Mouse (Mus musculus): ENCODE data around the gene Adam12. TPM values are rescaled to one million over a fixed set of nuclear protein-coding genes. Genes with fewer than 3 reads are reported as not detected.
"Not testable (repeated sequence)": the region's sequence is repeated elsewhere in the genome, so short reads cannot be mapped to it uniquely, and the experiment has no call there.

Adam12 gene
- polyA plus RNA-seq, 1 experiment = 0.58 TPM

- DNase-seq (ENCODE audit: low read depth in 1 of 2, low spot score in 2 of 2) = no peak
- no peaks in the 10 kb centered on the region for H3K4me1 ChIP-seq (ENCODE audit: control insufficient read depth, insufficient read depth, insufficient read length)
- WGBS = 87% methylated on average over 19 of the region's 19 CpGs
- H3K36me3 ChIP-seq (ENCODE audit: control insufficient read depth, insufficient read depth, low read length) = no peaks in the 10 kb centered on the region
- H3K27me3 ChIP-seq (ENCODE audit: control insufficient read depth, insufficient read depth, low read length) = no peaks in the 10 kb centered on the region
- H3K27ac ChIP-seq (ENCODE audit: insufficient read depth, low read length) = no peak overlapping the region
- no peak overlapping the region for H3K4me3 ChIP-seq (ENCODE audit: extremely low read depth, insufficient read depth, insufficient read length)
- no peak for TF ChIP-seq POLR2A (IDR thresholded peaks at IDR 0.05; ENCODE audit: low read depth, low read length)
- no peak for TF ChIP-seq CTCF (IDR thresholded peaks at IDR 0.05; ENCODE audit: extremely low read depth, insufficient read depth, insufficient read length, insufficient replicate concordance)
Measured at GRCm38 (mm10) chr7:133888926-133889920, 342.7 kb downstream of the Adam12 start.

GRCm38 (mm10) chr7:133884759-133885431 lies 347.1 kb downstream of the Adam12 start:
- H3K4me1 ChIP-seq (ENCODE audit: control insufficient read depth, insufficient read depth, insufficient read length); H3K4me3 ChIP-seq (ENCODE audit: extremely low read depth, insufficient read depth, insufficient read length); H3K36me3 ChIP-seq (ENCODE audit: control insufficient read depth, insufficient read depth, low read length); DNase-seq (ENCODE audit: low read depth in 1 of 2, low spot score in 2 of 2); H3K27ac ChIP-seq (ENCODE audit: insufficient read depth, low read length); H3K27me3 ChIP-seq (ENCODE audit: control insufficient read depth, insufficient read depth, low read length): not testable (repeated sequence)
- 88% methylated on average over 5 of the region's 9 CpGs for WGBS

- H3K4me3 ChIP-seq (ENCODE audit: extremely low read depth, insufficient read depth, insufficient read length) = no peak overlapping the region
- H3K4me1 ChIP-seq (ENCODE audit: control insufficient read depth, insufficient read depth, insufficient read length) = no peaks in the 10 kb centered on the region
- no peak for DNase-seq (ENCODE audit: low read depth in 1 of 2, low spot score in 2 of 2)
- no peak for TF ChIP-seq CTCF (IDR thresholded peaks at IDR 0.05; ENCODE audit: extremely low read depth, insufficient read depth, insufficient read length, insufficient replicate concordance)
- no peak for TF ChIP-seq POLR2A (IDR thresholded peaks at IDR 0.05; ENCODE audit: low read depth, low read length)
- 94% methylated on average over 8 of the region's 8 CpGs for WGBS
- no peaks in the 10 kb centered on the region for H3K27me3 ChIP-seq (ENCODE audit: control insufficient read depth, insufficient read depth, low read length)
- H3K36me3 ChIP-seq (ENCODE audit: control insufficient read depth, insufficient read depth, low read length) = no peaks in the 10 kb centered on the region
- H3K27ac ChIP-seq (ENCODE audit: insufficient read depth, low read length) = no peak overlapping the region
Measured at GRCm38 (mm10) chr7:133879761-133880160, 352.2 kb downstream of the Adam12 start.

- no peak overlapping the region for H3K27ac ChIP-seq (ENCODE audit: insufficient read depth, low read length)
- no peak overlapping the region for H3K4me3 ChIP-seq (ENCODE audit: extremely low read depth, insufficient read depth, insufficient read length)
- DNase-seq (ENCODE audit: low read depth in 1 of 2, low spot score in 2 of 2) = no peak
- WGBS = 82% methylated on average over 17 of the region's 17 CpGs
- no peaks in the 10 kb centered on the region for H3K36me3 ChIP-seq (ENCODE audit: control insufficient read depth, insufficient read depth, low read length)
- no peaks in the 10 kb centered on the region for H3K4me1 ChIP-seq (ENCODE audit: control insufficient read depth, insufficient read depth, insufficient read length)
- no peaks in the 10 kb centered on the region for H3K27me3 ChIP-seq (ENCODE audit: control insufficient read depth, insufficient read depth, low read length)
- TF ChIP-seq CTCF (IDR thresholded peaks at IDR 0.05; ENCODE audit: extremely low read depth, insufficient read depth, insufficient read length, insufficient replicate concordance) (no peak), POLR2A (IDR thresholded peaks at IDR 0.05; ENCODE audit: low read depth, low read length) (no peak)
Measured at GRCm38 (mm10) chr7:133876646-133877342, 355.2 kb downstream of the Adam12 start.

GRCm38 (mm10) chr7:133876139-133876538 lies 355.8 kb downstream of the Adam12 start:
- 88% methylated on average over 3 of the region's 3 CpGs for WGBS
- TF ChIP-seq CTCF (IDR thresholded peaks at IDR 0.05; ENCODE audit: extremely low read depth, insufficient read depth, insufficient read length, insufficient replicate concordance) = no peak
- no peak for TF ChIP-seq POLR2A (IDR thresholded peaks at IDR 0.05; ENCODE audit: low read depth, low read length)
- no peak overlapping the region for H3K4me3 ChIP-seq (ENCODE audit: extremely low read depth, insufficient read depth, insufficient read length)

GRCm38 (mm10) chr7:133872701-133873100 lies 359.2 kb downstream of the Adam12 start:
- H3K27ac ChIP-seq (ENCODE audit: insufficient read depth, low read length) = no peak overlapping the region
- no peaks in the 10 kb centered on the region for H3K4me1 ChIP-seq (ENCODE audit: control insufficient read depth, insufficient read depth, insufficient read length)
- no peaks in the 10 kb centered on the region for H3K36me3 ChIP-seq (ENCODE audit: control insufficient read depth, insufficient read depth, low read length)
- 72% methylated on average over 5 of the region's 5 CpGs for WGBS
- no peak for DNase-seq (ENCODE audit: low read depth in 1 of 2, low spot score in 2 of 2)
- no peaks in the 10 kb centered on the region for H3K27me3 ChIP-seq (ENCODE audit: control insufficient read depth, insufficient read depth, low read length)
- TF ChIP-seq POLR2A (IDR thresholded peaks at IDR 0.05; ENCODE audit: low read depth, low read length) (no peak), CTCF (IDR thresholded peaks at IDR 0.05; ENCODE audit: extremely low read depth, insufficient read depth, insufficient read length, insufficient replicate concordance) (no peak)
- no peak overlapping the region for H3K4me3 ChIP-seq (ENCODE audit: extremely low read depth, insufficient read depth, insufficient read length)

More at GRCm38 (mm10) chr7:133876139-133876538, 355.8 kb downstream of the Adam12 start:
- Histone ChIP-seq H3K4me1 (ENCODE audit: control insufficient read depth, insufficient read depth, insufficient read length) (no peaks in the 10 kb centered on the region), H3K27me3 (ENCODE audit: control insufficient read depth, insufficient read depth, low read length) (no peaks in the 10 kb centered on the region), H3K27ac (ENCODE audit: insufficient read depth, low read length) (no peak overlapping the region), H3K36me3 (ENCODE audit: control insufficient read depth, insufficient read depth, low read length) (no peaks in the 10 kb centered on the region)
- DNase-seq (ENCODE audit: low read depth in 1 of 2, low spot score in 2 of 2) = no peak

Measured in spleen, adult 2 months (tissue).